Mouse (Mus musculus): ENCODE measurements at regions not wholly inside any gene's neighbourhood (a gene's known extent, or its start where the extent isn't known, plus 50 kb on each side); places are given as distances from the start of the nearest gene placed in this dataset.
"Not testable (repeated sequence)": the region's sequence is repeated elsewhere in the genome, so short reads cannot be mapped to it uniquely, and the experiment has no call there.

DNA sequence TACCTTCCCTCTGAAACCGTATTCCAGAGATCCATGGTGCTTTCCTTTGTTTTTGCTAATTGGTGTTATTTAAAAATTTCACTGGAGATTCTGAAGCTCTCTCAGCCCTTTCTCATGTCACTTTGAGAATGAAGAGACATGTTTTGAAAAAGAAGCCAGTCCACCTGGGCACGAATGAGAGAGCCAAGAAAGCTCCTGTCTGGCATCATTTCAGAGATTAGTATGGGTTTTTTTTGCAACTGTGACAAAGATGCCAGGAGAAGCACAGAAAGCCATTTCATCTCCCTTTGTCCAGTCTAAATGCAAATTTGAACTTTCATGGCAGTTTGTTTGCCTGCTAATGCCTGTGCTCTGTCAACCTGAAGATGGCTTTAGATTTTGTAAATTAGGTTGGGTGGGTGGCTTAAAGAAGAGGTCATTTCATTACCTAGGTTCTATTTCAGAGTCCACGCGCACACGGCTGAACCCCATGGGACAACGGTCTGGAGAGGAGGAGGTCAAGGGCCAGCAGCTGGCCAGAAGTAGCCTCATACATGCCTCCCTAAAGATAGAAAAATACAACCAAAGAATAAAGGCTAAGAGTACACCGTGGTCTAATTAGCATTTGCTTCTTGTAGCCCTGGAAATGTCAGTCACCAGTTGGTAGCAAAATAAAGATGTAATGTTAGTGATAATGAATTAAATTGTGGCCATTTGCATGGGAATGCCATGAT lies 600.5 kb upstream of the Got2 start:
- H3K9me3 ChIP-seq (ENCODE audit: control insufficient read depth, low read length), result no peaks in the 10 kb centered on the region
- H3K9ac ChIP-seq (ENCODE audit: low read length), result no peak overlapping the region
- H3K4me1 ChIP-seq (ENCODE audit: control insufficient read depth, insufficient read depth, low read length), result no peaks in the 10 kb centered on the region
- no peak overlapping the region for H3K4me2 ChIP-seq (ENCODE audit: low read depth, severe bottlenecking)
- ATAC-seq (ENCODE audit: insufficient number of reproducible peaks, low FRiP score, low TSS enrichment, low read depth), result no peak
- no peak for DNase-seq (ENCODE audit: low spot score)
- H3K27me3 ChIP-seq (ENCODE audit: control insufficient read depth, insufficient read depth, low read length), result no peaks in the 10 kb centered on the region
- 63% methylated on average over 7 of the region's 7 CpGs for WGBS
- no peaks in the 10 kb centered on the region for H3K36me3 ChIP-seq (ENCODE audit: control insufficient read depth, insufficient read depth, low read length)
- no peak overlapping the region for H3K27ac ChIP-seq (replicated peaks; ENCODE audit: low read depth, low read length)
- H3K4me3 ChIP-seq (ENCODE audit: low read depth, low read length), result no peak overlapping the region

DNA sequence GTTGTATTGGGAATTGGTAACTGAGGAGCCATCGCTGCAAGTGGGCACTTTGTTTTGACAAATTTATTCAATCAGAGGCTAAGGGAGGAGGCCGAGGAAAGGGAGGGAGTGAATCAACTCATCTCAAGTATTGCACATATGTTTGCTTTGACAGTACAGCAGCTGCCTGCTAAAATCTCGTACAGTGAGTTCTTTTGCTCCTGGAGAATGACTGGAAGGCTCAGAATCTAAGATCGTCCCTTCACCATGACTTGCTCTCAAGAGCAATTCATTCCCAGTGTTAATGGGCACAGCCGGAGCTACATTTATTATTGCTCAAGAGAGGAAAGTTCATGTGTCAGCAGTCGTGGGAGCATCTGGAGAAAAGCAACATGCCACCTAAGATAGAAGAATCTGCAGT lies 567.6 kb upstream of the Got2 start:
- Histone ChIP-seq H3K27me3 (ENCODE audit: control insufficient read depth, insufficient read depth, low read length) (no peaks in the 10 kb centered on the region), H3K9ac (ENCODE audit: low read length) (no peak overlapping the region), H3K4me1 (ENCODE audit: control insufficient read depth, insufficient read depth, low read length) (no peaks in the 10 kb centered on the region), H3K4me2 (ENCODE audit: low read depth, severe bottlenecking) (peak overlapping the region; percentile 24; the same call in 1 of the 2 replicates), H3K9me3 (ENCODE audit: control insufficient read depth, low read length) (no peaks in the 10 kb centered on the region), H3K36me3 (ENCODE audit: control insufficient read depth, insufficient read depth, low read length) (no peaks in the 10 kb centered on the region), H3K27ac (replicated peaks; ENCODE audit: low read depth, low read length) (no peak overlapping the region), H3K4me3 (ENCODE audit: low read depth, low read length) (no peak overlapping the region)
- no peak for DNase-seq (ENCODE audit: low spot score)
- 28% methylated on average over 6 of the region's 6 CpGs for WGBS
- no peak for ATAC-seq (ENCODE audit: insufficient number of reproducible peaks, low FRiP score, low TSS enrichment, low read depth)

DNA sequence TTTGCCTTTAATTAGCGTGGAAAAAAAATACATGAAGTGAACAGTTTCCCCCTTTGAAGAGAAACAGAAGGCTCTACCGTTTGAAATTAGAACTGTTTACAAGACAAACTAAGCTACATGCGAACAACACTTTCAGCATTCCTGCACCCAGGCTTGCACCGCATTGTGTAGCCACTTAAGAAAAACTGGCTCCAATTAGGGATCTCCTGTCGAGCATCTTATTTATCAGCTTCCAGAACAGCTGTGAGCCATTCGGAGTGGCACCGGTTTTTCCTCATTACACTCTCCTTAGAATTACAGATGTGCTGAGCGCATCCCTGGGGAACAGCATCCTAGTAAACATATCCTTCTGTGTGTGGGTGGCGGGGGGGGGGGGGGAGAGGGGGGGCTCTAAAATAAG lies 567.0 kb upstream of the Got2 start:
- H3K9me3 ChIP-seq (ENCODE audit: control insufficient read depth, low read length), result no peaks in the 10 kb centered on the region
- H3K4me3 ChIP-seq (ENCODE audit: low read depth, low read length), result no peak overlapping the region
- H3K4me2 ChIP-seq (ENCODE audit: low read depth, severe bottlenecking), result peak overlapping the region; percentile 24
- ATAC-seq (ENCODE audit: insufficient number of reproducible peaks, low FRiP score, low TSS enrichment, low read depth), result peak; percentile 45; the same call in 1 of the 2 replicates
- WGBS, result 7% methylated on average over 9 of the region's 9 CpGs
- no peak overlapping the region for H3K27ac ChIP-seq (replicated peaks; ENCODE audit: low read depth, low read length)
- no peaks in the 10 kb centered on the region for H3K36me3 ChIP-seq (ENCODE audit: control insufficient read depth, insufficient read depth, low read length)
- DNase-seq (ENCODE audit: low spot score), result peak; percentile 53
- no peaks in the 10 kb centered on the region for H3K27me3 ChIP-seq (ENCODE audit: control insufficient read depth, insufficient read depth, low read length)
- no peak overlapping the region for H3K9ac ChIP-seq (ENCODE audit: low read length)
- no peaks in the 10 kb centered on the region for H3K4me1 ChIP-seq (ENCODE audit: control insufficient read depth, insufficient read depth, low read length)

DNA sequence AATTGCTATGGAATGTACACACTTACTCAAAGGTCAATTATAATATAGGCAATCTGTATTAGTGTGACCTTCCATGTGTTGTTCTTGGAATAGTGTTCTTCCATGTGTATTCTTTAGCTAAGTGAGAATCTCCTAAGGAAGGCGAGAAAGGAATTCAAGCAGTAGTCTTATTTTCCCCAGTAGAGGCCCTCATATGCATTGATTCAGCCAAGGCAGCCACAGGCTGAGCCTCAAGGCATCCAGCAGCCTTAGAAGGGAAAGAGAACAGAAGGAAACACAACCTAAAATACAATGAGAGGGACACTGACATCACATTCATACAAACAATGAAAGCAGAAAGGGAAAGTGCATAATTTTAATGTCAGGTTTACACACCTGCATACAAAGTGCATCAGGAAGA lies 541.4 kb upstream of the Got2 start:
- ATAC-seq (ENCODE audit: insufficient number of reproducible peaks, low FRiP score, low TSS enrichment, low read depth), result no peak
- Histone ChIP-seq H3K27me3 (ENCODE audit: control insufficient read depth, insufficient read depth, low read length) (no peaks in the 10 kb centered on the region), H3K4me3 (ENCODE audit: low read depth, low read length) (no peak overlapping the region), H3K4me2 (ENCODE audit: low read depth, severe bottlenecking) (no peak overlapping the region), H3K9ac (ENCODE audit: low read length) (no peak overlapping the region), H3K4me1 (ENCODE audit: control insufficient read depth, insufficient read depth, low read length) (no peaks in the 10 kb centered on the region), H3K9me3 (ENCODE audit: control insufficient read depth, low read length) (no peaks in the 10 kb centered on the region), H3K36me3 (ENCODE audit: control insufficient read depth, insufficient read depth, low read length) (no peaks in the 10 kb centered on the region), H3K27ac (replicated peaks; ENCODE audit: low read depth, low read length) (no peak overlapping the region)
- DNase-seq (ENCODE audit: low spot score), result no peak
- WGBS, result 68% methylated on average over 1 of the region's 1 CpGs

DNA sequence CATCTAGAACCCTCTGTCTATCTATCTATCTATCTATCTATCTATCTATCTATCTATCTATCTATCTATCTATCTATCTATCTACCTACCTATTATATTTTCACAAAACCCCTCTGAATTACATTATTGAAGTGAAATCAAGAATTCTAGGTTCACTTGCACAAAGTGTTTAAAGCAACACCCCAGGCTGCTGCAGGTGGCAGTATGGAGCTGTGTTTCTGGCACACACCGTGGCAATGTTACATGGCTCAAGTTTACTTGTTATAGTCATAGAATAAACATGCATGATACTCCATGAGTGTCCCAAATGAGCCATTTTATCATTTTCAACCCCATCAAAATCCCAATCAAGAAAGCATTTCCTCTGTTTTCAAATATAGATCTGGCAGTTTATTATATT lies 538.6 kb upstream of the Got2 start:
- H3K27me3 ChIP-seq (ENCODE audit: control insufficient read depth, insufficient read depth, low read length), result no peaks in the 10 kb centered on the region
- H3K9ac ChIP-seq (ENCODE audit: low read length), result no peak overlapping the region
- no peak overlapping the region for H3K4me3 ChIP-seq (ENCODE audit: low read depth, low read length)
- no peak for ATAC-seq (ENCODE audit: insufficient number of reproducible peaks, low FRiP score, low TSS enrichment, low read depth)
- peak; percentile 43 for DNase-seq (ENCODE audit: low spot score)
- no peaks in the 10 kb centered on the region for H3K36me3 ChIP-seq (ENCODE audit: control insufficient read depth, insufficient read depth, low read length)
- H3K27ac ChIP-seq (replicated peaks; ENCODE audit: low read depth, low read length), result no peak overlapping the region
- no peak overlapping the region for H3K4me2 ChIP-seq (ENCODE audit: low read depth, severe bottlenecking)
- H3K4me1 ChIP-seq (ENCODE audit: control insufficient read depth, insufficient read depth, low read length), result no peaks in the 10 kb centered on the region
- WGBS, result 68% methylated on average over 1 of the region's 1 CpGs
- H3K9me3 ChIP-seq (ENCODE audit: control insufficient read depth, low read length), result no peaks in the 10 kb centered on the region

DNA sequence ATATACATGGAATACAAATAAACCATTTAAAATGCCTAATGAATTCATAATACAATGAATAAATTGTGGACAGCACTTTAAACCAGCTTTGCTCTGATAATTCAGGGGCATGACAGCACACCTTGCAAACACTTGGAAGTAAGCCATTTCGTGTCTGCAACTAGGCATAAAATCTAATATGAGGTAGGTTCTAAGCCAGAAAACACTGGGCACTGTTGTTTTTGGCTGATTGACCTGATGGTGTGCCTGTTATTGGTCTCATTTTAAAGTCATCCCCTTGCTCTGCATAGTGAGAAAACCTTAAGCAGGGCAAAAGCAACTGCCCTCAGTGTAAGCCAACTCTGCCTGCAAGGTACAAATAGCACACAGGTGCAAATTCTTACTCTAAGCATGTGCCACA lies 521.3 kb upstream of the Got2 start:
- Histone ChIP-seq H3K27me3 (ENCODE audit: control insufficient read depth, insufficient read depth, low read length) (no peaks in the 10 kb centered on the region), H3K27ac (replicated peaks; ENCODE audit: low read depth, low read length) (no peak overlapping the region), H3K9ac (ENCODE audit: low read length) (no peak overlapping the region), H3K4me2 (ENCODE audit: low read depth, severe bottlenecking) (no peak overlapping the region), H3K4me3 (ENCODE audit: low read depth, low read length) (no peak overlapping the region), H3K9me3 (ENCODE audit: control insufficient read depth, low read length) (no peaks in the 10 kb centered on the region), H3K36me3 (ENCODE audit: control insufficient read depth, insufficient read depth, low read length) (no peaks in the 10 kb centered on the region), H3K4me1 (ENCODE audit: control insufficient read depth, insufficient read depth, low read length) (no peaks in the 10 kb centered on the region)
- WGBS, result 69% methylated on average over 1 of the region's 1 CpGs
- ATAC-seq (ENCODE audit: insufficient number of reproducible peaks, low FRiP score, low TSS enrichment, low read depth) (no peak), DNase-seq (ENCODE audit: low spot score) (no peak)

DNA sequence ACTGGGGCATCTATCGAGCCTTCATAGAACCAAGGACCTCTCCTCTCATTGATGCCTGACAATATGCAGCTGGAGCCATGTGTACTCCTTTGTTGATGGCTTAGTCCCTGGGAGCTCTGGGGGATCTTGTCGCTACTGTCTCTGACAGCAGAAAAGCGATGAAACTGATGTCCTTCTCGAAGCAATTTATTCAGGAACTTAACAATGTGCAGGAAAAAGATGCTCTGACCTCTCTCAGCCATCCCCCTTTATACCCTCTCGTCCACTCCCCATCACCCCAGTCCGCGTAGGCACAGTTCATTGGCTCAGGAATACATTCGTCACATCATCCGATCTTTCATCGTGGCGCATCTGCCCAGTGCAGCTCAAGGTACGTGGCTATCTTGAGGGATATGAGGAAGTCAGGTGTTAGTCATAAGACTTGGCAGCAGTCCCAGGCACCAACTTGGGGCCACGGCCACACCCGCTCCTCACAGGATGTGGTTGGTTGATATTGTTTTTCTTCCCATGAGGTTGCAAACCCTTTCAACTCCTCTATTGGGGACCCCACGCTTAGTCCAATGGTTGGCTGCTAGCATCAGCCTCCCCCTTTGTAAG lies 516.3 kb upstream of the Got2 start:
- Histone ChIP-seq H3K27ac (replicated peaks; ENCODE audit: low read depth, low read length) (no peak overlapping the region), H3K36me3 (ENCODE audit: control insufficient read depth, insufficient read depth, low read length) (no peaks in the 10 kb centered on the region), H3K9ac (ENCODE audit: low read length) (no peak overlapping the region), H3K4me1 (ENCODE audit: control insufficient read depth, insufficient read depth, low read length) (no peaks in the 10 kb centered on the region), H3K9me3 (ENCODE audit: control insufficient read depth, low read length) (no peaks in the 10 kb centered on the region), H3K4me2 (ENCODE audit: low read depth, severe bottlenecking) (no peak overlapping the region), H3K4me3 (ENCODE audit: low read depth, low read length) (no peak overlapping the region), H3K27me3 (ENCODE audit: control insufficient read depth, insufficient read depth, low read length) (no peaks in the 10 kb centered on the region)
- ATAC-seq (ENCODE audit: insufficient number of reproducible peaks, low FRiP score, low TSS enrichment, low read depth) (no peak), DNase-seq (ENCODE audit: low spot score) (no peak)
- WGBS, result 92% methylated on average over 15 of the region's 15 CpGs

DNA sequence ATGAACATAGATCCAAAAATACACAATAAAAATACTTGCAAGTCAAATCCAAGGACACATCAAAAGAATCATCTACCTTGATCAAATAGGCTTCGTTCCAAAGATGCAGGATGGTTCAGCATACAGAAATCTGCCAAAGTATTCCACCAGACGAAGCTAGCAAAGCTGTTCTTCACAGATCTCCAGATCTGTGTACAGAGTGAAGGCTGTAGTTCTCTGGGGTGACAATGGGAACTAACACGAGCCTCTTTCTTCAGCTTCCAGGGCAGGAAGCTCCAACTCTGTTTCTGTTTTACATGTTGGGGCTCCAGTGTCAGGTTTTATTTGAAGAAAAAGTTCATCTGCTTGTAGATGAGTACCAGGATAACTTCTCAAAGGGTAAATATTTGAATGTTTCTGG lies 515.3 kb upstream of the Got2 start:
- WGBS, result 74% methylated on average over 3 of the region's 3 CpGs
- Histone ChIP-seq H3K4me3 (ENCODE audit: low read depth, low read length) (no peak overlapping the region), H3K27ac (replicated peaks; ENCODE audit: low read depth, low read length) (no peak overlapping the region), H3K9ac (ENCODE audit: low read length) (no peak overlapping the region), H3K36me3 (ENCODE audit: control insufficient read depth, insufficient read depth, low read length) (no peaks in the 10 kb centered on the region), H3K27me3 (ENCODE audit: control insufficient read depth, insufficient read depth, low read length) (no peaks in the 10 kb centered on the region), H3K4me1 (ENCODE audit: control insufficient read depth, insufficient read depth, low read length) (no peaks in the 10 kb centered on the region), H3K4me2 (ENCODE audit: low read depth, severe bottlenecking) (no peak overlapping the region), H3K9me3 (ENCODE audit: control insufficient read depth, low read length) (no peaks in the 10 kb centered on the region)
- ATAC-seq (ENCODE audit: insufficient number of reproducible peaks, low FRiP score, low TSS enrichment, low read depth) (no peak), DNase-seq (ENCODE audit: low spot score) (no peak)

DNA sequence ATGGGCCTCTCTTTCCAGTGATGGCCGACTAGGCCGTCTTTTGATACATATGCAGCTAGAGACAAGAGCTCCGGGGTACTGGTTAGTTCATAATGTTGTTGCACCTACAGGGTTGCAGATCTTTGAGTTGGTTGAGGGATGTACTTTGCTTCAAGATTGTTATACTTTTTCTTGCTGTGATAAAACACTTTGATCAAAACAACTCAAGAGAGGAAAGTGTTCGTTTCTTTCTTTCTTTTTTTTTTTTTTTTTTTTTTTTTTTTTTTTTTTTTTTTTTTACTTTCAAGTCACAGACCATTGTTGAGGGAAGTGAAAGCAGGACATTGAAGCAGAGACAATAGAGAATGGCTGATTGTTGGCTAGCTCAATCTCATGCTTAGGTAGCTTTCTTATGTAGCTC lies 511.0 kb upstream of the Got2 start:
- not testable (repeated sequence) for H3K36me3 ChIP-seq (ENCODE audit: control insufficient read depth, insufficient read depth, low read length); ATAC-seq (ENCODE audit: insufficient number of reproducible peaks, low FRiP score, low TSS enrichment, low read depth); H3K4me2 ChIP-seq (ENCODE audit: low read depth, severe bottlenecking); H3K27ac ChIP-seq (replicated peaks; ENCODE audit: low read depth, low read length); H3K9ac ChIP-seq (ENCODE audit: low read length); H3K4me3 ChIP-seq (ENCODE audit: low read depth, low read length); H3K4me1 ChIP-seq (ENCODE audit: control insufficient read depth, insufficient read depth, low read length); DNase-seq (ENCODE audit: low spot score); H3K27me3 ChIP-seq (ENCODE audit: control insufficient read depth, insufficient read depth, low read length); H3K9me3 ChIP-seq (ENCODE audit: control insufficient read depth, low read length)
- 85% methylated on average over 4 of the region's 4 CpGs for WGBS
